Mouse (Mus musculus) heart, adult 8-10 months (tissue): ENCODE results near the gene Mindy2. TPM values are rescaled to one million over a fixed set of nuclear protein-coding genes. Genes with fewer than 3 reads are reported as not detected.
"Not testable (repeated sequence)": the region's sequence is repeated elsewhere in the genome, so short reads cannot be mapped to it uniquely, and the experiment has no call there.

ENCODE experiments used
- DNase-seq: peaks from one replicate; pipeline ENCODE4 v3.0.0; 2022; ENCODE audit warnings: low spot score
- total RNA-seq, 4 experiments: library from RNA; stranded (reverse); gene quantifications; 2 replicates each; pipeline ENCODE4 v1.2.4; 2022

Mindy2 gene
- total RNA-seq, 4 experiments from 2014 or later: 32.6 to 36.5 (median 33.9) TPM

- DNase-seq: no peak
These were observed 72.3 kb downstream of the Mindy2 start for GRCm38 (mm10) chr9:70584641-70585040.

- DNase-seq: no peak
These were observed 76.0 kb downstream of the Mindy2 start for GRCm38 (mm10) chr9:70580956-70581355.

- no peak for DNase-seq
These were observed 78.9 kb downstream of the Mindy2 start for GRCm38 (mm10) chr9:70578123-70578522.

- DNase-seq: no peak
These were observed 86.6 kb downstream of the Mindy2 start for GRCm38 (mm10) chr9:70570351-70570750.

- DNase-seq: no peak
These were observed 89.3 kb downstream of the Mindy2 start for GRCm38 (mm10) chr9:70567651-70568050.

GRCm38 (mm10) chr9:70562825-70563224, 94.1 kb downstream of the Mindy2 start:
- DNase-seq: no peak

- no peak for DNase-seq
These were observed 100.2 kb downstream of the Mindy2 start for GRCm38 (mm10) chr9:70556796-70557195.

- DNase-seq: no peak
These were observed 101.5 kb downstream of the Mindy2 start for GRCm38 (mm10) chr9:70555431-70555830.

- not testable (repeated sequence) for DNase-seq
These were observed 104.7 kb downstream of the Mindy2 start for GRCm38 (mm10) chr9:70552233-70552632.

- DNase-seq: no peak
These were observed 105.5 kb downstream of the Mindy2 start for GRCm38 (mm10) chr9:70551524-70551923.

Other genes with a start within 250 kb of the Mindy2 start
- gene Ccnb2, start 235.6 kb downstream of the Mindy2 start, total RNA-seq: 1 to 10 TPM in 1 of 4 experiments, under 1 TPM in 3; 0.41 to 1.0 (median 0.53) TPM
- 10 to 100 TPM; 16.2 to 21.6 (median 19.5) TPM for gene Rnf111, start 153.4 kb downstream of the Mindy2 start, total RNA-seq
- 10 to 100 TPM; 16.0 to 23.0 (median 19.9) TPM for gene Sltm, start 114.4 kb downstream of the Mindy2 start, total RNA-seq
- under 1 TPM in 3 of 4 experiments, not detected in 1; 0.27 to 0.62 (median 0.38) TPM for gene Gm10642, start 923 bp downstream of the Mindy2 start, total RNA-seq
- gene Adam10, start 21.8 kb upstream of the Mindy2 start, total RNA-seq: 10 to 100 TPM; 33.3 to 40.0 (median 36.2) TPM